Mouse (Mus musculus): ENCODE measurements at regions not wholly inside any gene's neighbourhood (a gene's known extent, or its start where the extent isn't known, plus 50 kb on each side); places are given as distances from the start of the nearest gene placed in this dataset.

GRCm38 (mm10) chr5:51069668-51070067, 497.9 kb downstream of the Ppargc1a start:
- Histone ChIP-seq H3K79me2 (ENCODE audit: control insufficient read depth, insufficient read depth, low read length, poor library complexity) (no peaks in the 10 kb centered on the region), H3K9ac (ENCODE audit: control insufficient read depth, low read depth, low read length, poor library complexity, severe bottlenecking) (no peak overlapping the region), H3K4me3 (ENCODE audit: control insufficient read depth in 1 of 2, insufficient read depth in 1 of 2, low read depth in 2 of 2, low read length in 2 of 2) (no peak overlapping the region), H3K27ac (ENCODE audit: control insufficient read depth, low read depth, low read length) (no peak overlapping the region), H3K36me3 (ENCODE audit: control insufficient read depth in 1 of 2, insufficient read depth in 2 of 2, low read length in 2 of 2) (no peaks in the 10 kb centered on the region), H3K4me1 (ENCODE audit: control insufficient read depth in 1 of 2, insufficient read depth in 2 of 2, low read length in 2 of 2) (no peaks in the 10 kb centered on the region), H3K9me3 (replicated peaks; ENCODE audit: insufficient read depth, low read length) (no peaks in the 10 kb centered on the region), H3K27me3 (ENCODE audit: control insufficient read depth in 1 of 2, insufficient read depth in 2 of 2, low read length in 2 of 2) (no peaks in the 10 kb centered on the region)
- TF ChIP-seq NRF1 (IDR thresholded peaks at IDR 0.05; ENCODE audit: insufficient read depth, low read depth, low read length, poor library complexity, severe bottlenecking) (no peak), KAT2A (conservative IDR thresholded peaks at IDR 0.05; ENCODE audit: low read depth, low read length) (no peak), MYC (IDR thresholded peaks at IDR 0.05; ENCODE audit: low read depth, low read length) (no peak), UBTF (IDR thresholded peaks at IDR 0.05; ENCODE audit: borderline replicate concordance, insufficient read depth, low read depth, low read length) (no peak), RCOR1 (IDR thresholded peaks at IDR 0.05; ENCODE audit: low read depth, low read length) (no peak), HCFC1 (IDR thresholded peaks at IDR 0.05; ENCODE audit: low read depth, low read length) (no peak)
- DNase-seq (ENCODE audit: low read depth, low spot score): no peak

- Histone ChIP-seq H3K27ac (ENCODE audit: control insufficient read depth, low read depth, low read length) (no peak overlapping the region), H3K27me3 (ENCODE audit: control insufficient read depth in 1 of 2, insufficient read depth in 2 of 2, low read length in 2 of 2) (no peaks in the 10 kb centered on the region), H3K36me3 (ENCODE audit: control insufficient read depth in 1 of 2, insufficient read depth in 2 of 2, low read length in 2 of 2) (no peaks in the 10 kb centered on the region), H3K79me2 (ENCODE audit: control insufficient read depth, insufficient read depth, low read length, poor library complexity) (no peaks in the 10 kb centered on the region), H3K9ac (ENCODE audit: control insufficient read depth, low read depth, low read length, poor library complexity, severe bottlenecking) (no peak overlapping the region), H3K4me1 (ENCODE audit: control insufficient read depth in 1 of 2, insufficient read depth in 2 of 2, low read length in 2 of 2) (no peaks in the 10 kb centered on the region), H3K9me3 (replicated peaks; ENCODE audit: insufficient read depth, low read length) (no peaks in the 10 kb centered on the region), H3K4me3 (ENCODE audit: control insufficient read depth in 1 of 2, insufficient read depth in 1 of 2, low read depth in 2 of 2, low read length in 2 of 2) (no peak overlapping the region)
- TF ChIP-seq SIN3A (IDR thresholded peaks at IDR 0.05; ENCODE audit: low read length): no peak
- TF ChIP-seq ZKSCAN1 (IDR thresholded peaks at IDR 0.05; ENCODE audit: low read depth, low read length): no peak
- no peak for TF ChIP-seq BHLHE40 (IDR thresholded peaks at IDR 0.05; ENCODE audit: borderline replicate concordance, low read depth, low read length)
- TF ChIP-seq RAD21 (IDR thresholded peaks at IDR 0.05; ENCODE audit: low read depth, low read length): no peak
- TF ChIP-seq ETS1 (IDR thresholded peaks at IDR 0.05; ENCODE audit: low read depth, low read length): no peak
- DNase-seq (ENCODE audit: low read depth, low spot score): no peak
These were observed 521.7 kb downstream of the Ppargc1a start for GRCm38 (mm10) chr5:51045872-51046271.

- H3K9ac ChIP-seq (ENCODE audit: control insufficient read depth, low read depth, low read length, poor library complexity, severe bottlenecking): no peak overlapping the region
- no peak overlapping the region for H3K27ac ChIP-seq (ENCODE audit: control insufficient read depth, low read depth, low read length)
These were observed 525.8 kb downstream of the Ppargc1a start for GRCm38 (mm10) chr5:51041541-51042217.

More at GRCm38 (mm10) chr5:51041541-51042217, 525.8 kb downstream of the Ppargc1a start:
- peak; percentile 5 for DNase-seq (ENCODE audit: low read depth, low spot score)
- no peak for TF ChIP-seq MEF2A (IDR thresholded peaks at IDR 0.05; ENCODE audit: extremely low read depth, insufficient replicate concordance, low read depth, low read length, poor library complexity, severe bottlenecking)
- TF ChIP-seq GATA1 (IDR thresholded peaks at IDR 0.05; ENCODE audit: low read depth, low read length): no peak
- no peak for TF ChIP-seq BHLHE40 (IDR thresholded peaks at IDR 0.05; ENCODE audit: borderline replicate concordance, low read depth, low read length)
- no peak for TF ChIP-seq USF2 (IDR thresholded peaks at IDR 0.05; ENCODE audit: borderline replicate concordance in 1 of 2, insufficient read depth in 1 of 2, low read depth in 1 of 2, low read length in 2 of 2)
- no peak for TF ChIP-seq MYB (IDR thresholded peaks at IDR 0.05; ENCODE audit: low read depth, low read length)
- no peak for TF ChIP-seq EP300 (IDR thresholded peaks at IDR 0.05; ENCODE audit: low read depth in 1 of 2, low read length in 2 of 2)
- TF ChIP-seq E2F4 (IDR thresholded peaks at IDR 0.05; ENCODE audit: borderline replicate concordance, low read depth, low read length): no peak
- no peak for TF ChIP-seq ZNF384 (IDR thresholded peaks at IDR 0.05; ENCODE audit: low read depth, low read length)
- TF ChIP-seq ZC3H11A (IDR thresholded peaks at IDR 0.05; ENCODE audit: low read depth, low read length): no peak
- TF ChIP-seq RCOR1 (IDR thresholded peaks at IDR 0.05; ENCODE audit: low read depth, low read length): no peak
- no peak for TF ChIP-seq MXI1 (IDR thresholded peaks at IDR 0.05; ENCODE audit: low read depth, low read length)
- no peak for TF ChIP-seq RAD21 (IDR thresholded peaks at IDR 0.05; ENCODE audit: low read depth, low read length)
- no peak for TF ChIP-seq MAFK (IDR thresholded peaks at IDR 0.05; ENCODE audit: borderline replicate concordance, low read depth, low read length)
- no peak for TF ChIP-seq POLR2AphosphoS2 (IDR thresholded peaks at IDR 0.05; ENCODE audit: low read length)
- TF ChIP-seq POLR2A (IDR thresholded peaks at IDR 0.05; ENCODE audit: control insufficient read depth in 1 of 2, insufficient read depth in 1 of 2, low read depth in 1 of 2, low read length in 2 of 2, poor library complexity in 1 of 2): no peak
- Histone ChIP-seq H3K9me3 (replicated peaks; ENCODE audit: insufficient read depth, low read length) (no peaks in the 10 kb centered on the region), H3K4me1 (ENCODE audit: control insufficient read depth in 1 of 2, insufficient read depth in 2 of 2, low read length in 2 of 2) (no peaks in the 10 kb centered on the region), H3K36me3 (ENCODE audit: control insufficient read depth in 1 of 2, insufficient read depth in 2 of 2, low read length in 2 of 2) (no peaks in the 10 kb centered on the region), H3K4me3 (ENCODE audit: control insufficient read depth in 1 of 2, insufficient read depth in 1 of 2, low read depth in 2 of 2, low read length in 2 of 2) (no peak overlapping the region), H3K27me3 (ENCODE audit: control insufficient read depth in 1 of 2, insufficient read depth in 2 of 2, low read length in 2 of 2) (no peaks in the 10 kb centered on the region), H3K79me2 (ENCODE audit: control insufficient read depth, insufficient read depth, low read length, poor library complexity) (no peaks in the 10 kb centered on the region)
